15 mouse cellular contexts compared by ENCODE assay signal in the genomic region with DNA sequence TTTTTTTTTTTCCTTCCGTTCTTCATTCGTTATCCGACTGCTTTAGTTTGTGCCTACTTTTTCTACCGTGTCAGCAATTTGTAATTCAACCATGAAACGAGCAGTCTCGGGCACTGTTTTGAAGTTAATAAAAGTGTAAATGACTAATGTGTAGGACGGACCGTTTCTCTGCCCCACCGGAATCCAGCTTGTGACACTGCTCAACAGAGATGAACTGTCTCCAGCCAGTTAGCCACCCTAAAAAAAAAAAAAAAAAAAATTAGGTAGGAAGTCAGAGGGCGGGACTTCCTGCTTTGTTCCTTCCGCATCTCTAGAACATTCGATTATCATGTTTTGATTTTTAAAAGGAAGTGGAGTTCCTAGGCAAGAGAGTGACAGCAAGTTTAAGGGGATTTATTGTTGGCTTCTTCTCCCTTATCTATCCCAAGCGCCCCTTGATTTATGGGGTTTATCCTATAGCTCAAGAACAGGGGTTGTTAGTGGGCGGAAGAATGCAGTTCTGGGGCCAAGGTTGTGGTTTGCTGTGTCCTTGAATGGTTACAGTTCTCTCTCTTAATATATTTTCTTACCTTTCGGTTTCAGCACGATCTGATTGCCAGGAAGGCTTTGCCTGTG.
A peak's percentile ranks its signal among the peaks of the same experiment; 100 is the strongest.
DNase-seq lines count a peak whose midpoint lies in the region; ATAC-seq and TF ChIP-seq lines count a peak whose summit lies in the region.
"Had no signal": no experiment of that assay in that cellular context is flagged by ENCODE, and none has a peak within 500 bp of the region (broad histone marks: within the 10 kb centered on the region; RNA-seq: fewer than 3 reads in every experiment).

No protein-coding gene starts in this region.

- 17% methylated on average over 16 of the region's 16 CpGs for WGBS in kidney, postnatal 0 days
- WGBS in embryonic facial prominence, embryonic 15.5 days = 76% methylated on average over 16 of the region's 16 CpGs

- H3K4me1 ChIP-seq in kidney, postnatal 0 days (replicated peaks; ENCODE audit: insufficient read depth, low read length) = peaks cover 21% of the 10 kb centered on the region; the same call in 1 of the 2 replicates
- peaks cover 0 to 2% of the 10 kb centered on the region in 2 experiments; a peak in 1 of 4 replicates for H3K4me1 ChIP-seq in ES-E14 (ENCODE audit: control insufficient read depth in 2 of 2, insufficient read depth in 2 of 2, low read length in 2 of 2, poor library complexity in 1 of 2)
- peaks cover 20% of the 10 kb centered on the region for H3K4me1 ChIP-seq in embryonic facial prominence, embryonic 15.5 days

- no peaks in the 10 kb centered on the region for H3K36me3 ChIP-seq in kidney, postnatal 0 days (ENCODE audit: insufficient read depth, low read length)
- no peaks in the 10 kb centered on the region for H3K36me3 ChIP-seq in ES-E14 (ENCODE audit: control insufficient read depth, insufficient read depth, low read length, poor library complexity, severe bottlenecking)
- H3K36me3 ChIP-seq in embryonic facial prominence, embryonic 15.5 days = no peaks in the 10 kb centered on the region
- H3K36me3 ChIP-seq: neural tube, embryonic 12.5 days had no signal

- no peaks in the 10 kb centered on the region for H3K27me3 ChIP-seq in kidney, postnatal 0 days (ENCODE audit: insufficient read depth, low read length)
- H3K27me3 ChIP-seq in embryonic facial prominence, embryonic 15.5 days = no peaks in the 10 kb centered on the region
- H3K27me3 ChIP-seq: neural tube, embryonic 12.5 days had no signal

- no peak for TF ChIP-seq CTCF in gastrocnemius, adult 2 months (IDR thresholded peaks at IDR 0.05)
- TF ChIP-seq CTCF in kidney, postnatal 0 days (IDR thresholded peaks at IDR 0.05; ENCODE audit: low read depth) = no peak

- no peak overlapping the region for H3K9ac ChIP-seq in kidney, postnatal 0 days (ENCODE audit: low read depth, low read length)
- no peak overlapping the region for H3K9ac ChIP-seq in ES-E14 (ENCODE audit: insufficient read depth, low read depth, low read length, poor library complexity, severe bottlenecking)
- H3K9ac ChIP-seq in embryonic facial prominence, embryonic 15.5 days = no peak overlapping the region
- H3K9ac ChIP-seq: hindbrain, embryonic 14.5 days; neural tube, embryonic 12.5 days had no signal

- peak overlapping the region; percentile 85 for H3K27ac ChIP-seq in gastrocnemius, adult 2 months
- peak overlapping the region; percentile 52; the same call in 1 of the 2 replicates for H3K27ac ChIP-seq in kidney, postnatal 0 days
- H3K27ac ChIP-seq in ES-E14 (ENCODE audit: insufficient read depth, low read depth, low read length, poor library complexity, severe bottlenecking) = no peak overlapping the region
- H3K27ac ChIP-seq in embryonic facial prominence, embryonic 15.5 days (replicated peaks) = 0 out of 2 replicates have a peak overlapping the region, but pooled peaks have one; percentile 8
- H3K27ac ChIP-seq: hindbrain, embryonic 14.5 days; macrophage; neural tube, embryonic 12.5 days had no signal

- H3K4me2 ChIP-seq in kidney, postnatal 0 days (ENCODE audit: low read length) = peak overlapping the region; percentile 44
- H3K4me2 ChIP-seq in embryonic facial prominence, embryonic 15.5 days (replicated peaks) = no peak overlapping the region
- H3K4me2 ChIP-seq: hindbrain, embryonic 14.5 days; midbrain, embryonic 11.5 days; neural tube, embryonic 12.5 days had no signal

- DNase-seq in gastrocnemius, adult 2 months = no peak
- no peak for DNase-seq in gastrocnemius, postnatal 25 days
- DNase-seq in kidney, postnatal 0 days (ENCODE audit: low spot score) = peak; percentile 62
- DNase-seq in kidney, postnatal 14 days = no peak
- no peak for DNase-seq in ES-E14 (ENCODE audit: low read depth, low spot score)
- DNase-seq in cerebellum, adult 11-12 months = no peak
- no peak for DNase-seq in urinary bladder, adult 18-20 months (ENCODE audit: low spot score in 2 of 2)
- DNase-seq: cerebellum, postnatal 14 days; gastrocnemius, postnatal 10 days; heart, postnatal 10 days had no signal

- intact Hi-C loops in gastrocnemius, adult 2 months (cut with DNase I) = no loop called here

- in situ Hi-C loops in ES-E14 (cut with MboI; ENCODE audit: low sequenced_read_pairs in 2 of 2, unreplicated experiment in 2 of 2) = no loop called here

- no peaks in the 10 kb centered on the region for H3K9me3 ChIP-seq in kidney, postnatal 0 days (replicated peaks; ENCODE audit: low read length)
- H3K9me3 ChIP-seq in ES-E14 (ENCODE audit: control insufficient read depth, insufficient read depth, low read depth, low read length) = no peaks in the 10 kb centered on the region
- H3K9me3 ChIP-seq in embryonic facial prominence, embryonic 15.5 days (replicated peaks) = no peaks in the 10 kb centered on the region
- H3K9me3 ChIP-seq: neural tube, embryonic 12.5 days had no signal

- H3K4me3 ChIP-seq in gastrocnemius, adult 2 months = no peak overlapping the region
- H3K4me3 ChIP-seq in kidney, postnatal 0 days (replicated peaks; ENCODE audit: low read depth, low read length) = peak overlapping the region; percentile 11; the same call in 1 of the 2 replicates
- H3K4me3 ChIP-seq in ES-E14 (ENCODE audit: insufficient read depth in 1 of 2, low read depth in 1 of 2, low read length in 2 of 2, poor library complexity in 1 of 2, severe bottlenecking in 1 of 2) = no peak overlapping the region
- H3K4me3 ChIP-seq in embryonic facial prominence, embryonic 15.5 days (replicated peaks) = no peak overlapping the region
- H3K4me3 ChIP-seq: neural tube, embryonic 12.5 days had no signal

- 0 out of 2 replicates have a peak, but pooled peaks have one; percentile 61 for ATAC-seq in kidney, postnatal 0 days (replicated peaks; ENCODE audit: low FRiP score, low read depth)
- ATAC-seq in embryonic facial prominence, embryonic 15.5 days (ENCODE audit: insufficient number of reproducible peaks, low FRiP score, low TSS enrichment, low read depth) = no peak

TF ChIP-seq in ES-E14, 5 proteins besides CTCF, POLR2A, EP300 and RAD21:
- TF ChIP-seq HCFC1 (IDR thresholded peaks at IDR 0.05; ENCODE audit: borderline replicate concordance, insufficient read depth, low read length) (no peak), ZNF384 (IDR thresholded peaks at IDR 0.05; ENCODE audit: low read depth, low read length) (0 out of 2 replicates have a peak, but pooled peaks have one; percentile 9)
